Mouse (Mus musculus) hindbrain, embryonic 11.5 days (tissue): ENCODE measurements around the gene Mxd4. TPM values are rescaled to one million over a fixed set of nuclear protein-coding genes. Genes with fewer than 3 reads are reported as not detected.

Experiments used
- ATAC-seq: fragments of 200-750 bp; cut with Nextera tagmentation; 2 replicates; pipeline ENCODE4 v1.8.0; 2017; ENCODE audit warnings: mild to moderate bottlenecking, moderate TSS enrichment, moderate library complexity; ENCODE audit not compliant: low FRiP score
- DNase-seq: peaks from one replicate; pipeline ENCODE4 v3.0.0-alpha.2; 2015; ENCODE audit warnings: low spot score
- H3K27ac ChIP-seq: fragments of 300-500 bp; sonication (generic); 2 replicates; pipeline ENCODE4 v1.5.1; 2014; ENCODE audit warnings: mild to moderate bottlenecking, low read depth, low read length
- H3K27me3 ChIP-seq: fragments of 300-500 bp; sonication (generic); 2 replicates; pipeline ENCODE4 v1.6.1; 2014; ENCODE audit warnings: mild to moderate bottlenecking, low read length, moderate library complexity, mixed read lengths; ENCODE audit not compliant: control insufficient read depth, insufficient read depth
- H3K36me3 ChIP-seq: fragments of 300-500 bp; sonication (generic); 2 replicates; pipeline ENCODE4 v1.6.1; 2014; ENCODE audit warnings: mild to moderate bottlenecking, low read length, moderate library complexity, mixed read lengths; ENCODE audit not compliant: control insufficient read depth, insufficient read depth
- H3K4me1 ChIP-seq: fragments of 300-500 bp; sonication (generic); replicated peaks from 2 replicates; pipeline ENCODE4 v1.6.1; 2014; ENCODE audit warnings: low read length, mixed read lengths; ENCODE audit not compliant: control insufficient read depth, insufficient read depth
- H3K4me2 ChIP-seq: fragments of 300-500 bp; sonication (generic); replicated peaks from 2 replicates; pipeline ENCODE4 v1.6.1; 2014; ENCODE audit warnings: mild to moderate bottlenecking, low read depth, low read length
- H3K4me3 ChIP-seq: fragments of 300-500 bp; sonication (generic); 2 replicates; pipeline ENCODE4 v1.5.1; 2014; ENCODE audit warnings: low read depth, low read length
- H3K9ac ChIP-seq: fragments of 300-500 bp; sonication (generic); 2 replicates; pipeline ENCODE4 v1.6.1; 2014; ENCODE audit warnings: low read depth, low read length
- H3K9me3 ChIP-seq: fragments of 300-500 bp; sonication (generic); 2 replicates; pipeline ENCODE4 v1.6.1; 2016; ENCODE audit warnings: low read length; ENCODE audit not compliant: control insufficient read depth
- WGBS: fragments of 180-500 bp; shearing (Covaris S2); extraction: QIAGEN DNeasy Blood & Tissue Kit; methylation state at CpG from one replicate; pipeline ENCODE4 v1.1.7; 2014; 5-methylcytosine and 5-hydroxymethylcytosine counted together
- polyA plus RNA-seq: library from polyadenylated mRNA; unstranded; fragments of >200 nt; fragmentation: Nextera tagmentation; extraction: Ambion mirVana; gene quantifications from 2 replicates; pipeline ENCODE4 v1.2.1, GENCODE M21; 2014

Mxd4 gene
- polyA plus RNA-seq, 1 experiment from 2014 or later: 29.2 TPM

- no peaks in the 10 kb centered on the region for H3K4me1 ChIP-seq
- H3K9ac ChIP-seq: no peak overlapping the region
- H3K27ac ChIP-seq: no peak overlapping the region
- no peak overlapping the region for H3K4me3 ChIP-seq
- DNase-seq (no peak), ATAC-seq (no peak)
- no peaks in the 10 kb centered on the region for H3K36me3 ChIP-seq
- H3K9me3 ChIP-seq: no peaks in the 10 kb centered on the region
- WGBS: 85% methylated on average over 2 of the region's 2 CpGs
- H3K4me2 ChIP-seq: no peak overlapping the region
- no peaks in the 10 kb centered on the region for H3K27me3 ChIP-seq
Observed at GRCm38 (mm10) chr5:34205788-34206187, 18.3 kb upstream of the Mxd4 start.

- Histone ChIP-seq H3K27ac (no peak overlapping the region), H3K36me3 (no peaks in the 10 kb centered on the region), H3K4me3 (no peak overlapping the region), H3K27me3 (no peaks in the 10 kb centered on the region), H3K9me3 (no peaks in the 10 kb centered on the region), H3K4me2 (no peak overlapping the region), H3K9ac (no peak overlapping the region), H3K4me1 (no peaks in the 10 kb centered on the region)
- 87% methylated on average over 2 of the region's 2 CpGs for WGBS
- no peak for DNase-seq
- no peak for ATAC-seq
Observed at GRCm38 (mm10) chr5:34204911-34205310, 17.4 kb upstream of the Mxd4 start.

- no peak overlapping the region for H3K9ac ChIP-seq
- ATAC-seq (no peak), DNase-seq (no peak)
- 92% methylated on average over 4 of the region's 4 CpGs for WGBS
- H3K4me2 ChIP-seq: no peak overlapping the region
- no peaks in the 10 kb centered on the region for H3K36me3 ChIP-seq
- H3K4me1 ChIP-seq: no peaks in the 10 kb centered on the region
- no peak overlapping the region for H3K4me3 ChIP-seq
- H3K9me3 ChIP-seq: no peaks in the 10 kb centered on the region
- H3K27me3 ChIP-seq: no peaks in the 10 kb centered on the region
- H3K27ac ChIP-seq: no peak overlapping the region
Observed at GRCm38 (mm10) chr5:34202006-34202405, 14.5 kb upstream of the Mxd4 start.

GRCm38 (mm10) chr5:34201396-34201795 lies 13.9 kb upstream of the Mxd4 start:
- H3K9me3 ChIP-seq: no peaks in the 10 kb centered on the region
- no peak overlapping the region for H3K27ac ChIP-seq
- DNase-seq (no peak), ATAC-seq (no peak)
- H3K4me2 ChIP-seq: no peak overlapping the region
- H3K27me3 ChIP-seq: no peaks in the 10 kb centered on the region
- no peak overlapping the region for H3K9ac ChIP-seq
- 72% methylated on average over 2 of the region's 2 CpGs for WGBS
- no peak overlapping the region for H3K4me3 ChIP-seq
- no peaks in the 10 kb centered on the region for H3K36me3 ChIP-seq
- no peaks in the 10 kb centered on the region for H3K4me1 ChIP-seq

- Histone ChIP-seq H3K4me2 (no peak overlapping the region), H3K9me3 (no peaks in the 10 kb centered on the region), H3K4me3 (no peak overlapping the region), H3K9ac (no peak overlapping the region), H3K27me3 (no peaks in the 10 kb centered on the region), H3K27ac (no peak overlapping the region), H3K36me3 (no peaks in the 10 kb centered on the region), H3K4me1 (no peaks in the 10 kb centered on the region)
- ATAC-seq (no peak), DNase-seq (no peak)
- WGBS: 86% methylated on average over 6 of the region's 6 CpGs
Observed at GRCm38 (mm10) chr5:34198615-34199014, 11.1 kb upstream of the Mxd4 start.

- no peaks in the 10 kb centered on the region for H3K27me3 ChIP-seq
- H3K4me1 ChIP-seq: no peaks in the 10 kb centered on the region
- ATAC-seq (no peak), DNase-seq (no peak)
- H3K27ac ChIP-seq: no peak overlapping the region
- no peak overlapping the region for H3K4me2 ChIP-seq
- H3K4me3 ChIP-seq: no peak overlapping the region
- no peak overlapping the region for H3K9ac ChIP-seq
- WGBS: 84% methylated on average over 4 of the region's 4 CpGs
- H3K36me3 ChIP-seq: no peaks in the 10 kb centered on the region
- H3K9me3 ChIP-seq: no peaks in the 10 kb centered on the region
Observed at GRCm38 (mm10) chr5:34197243-34197642, 9.7 kb upstream of the Mxd4 start.

GRCm38 (mm10) chr5:34196423-34196822 lies 8.9 kb upstream of the Mxd4 start:
- no peaks in the 10 kb centered on the region for H3K36me3 ChIP-seq
- no peak overlapping the region for H3K27ac ChIP-seq
- H3K4me3 ChIP-seq: no peak overlapping the region
- H3K4me1 ChIP-seq: no peaks in the 10 kb centered on the region
- no peak for DNase-seq
- 85% methylated on average over 7 of the region's 7 CpGs for WGBS
- H3K9ac ChIP-seq: no peak overlapping the region
- H3K4me2 ChIP-seq: no peak overlapping the region
- no peaks in the 10 kb centered on the region for H3K9me3 ChIP-seq
- no peak for ATAC-seq
- no peaks in the 10 kb centered on the region for H3K27me3 ChIP-seq

GRCm38 (mm10) chr5:34195786-34196185 lies 8.3 kb upstream of the Mxd4 start:
- H3K4me3 ChIP-seq: no peak overlapping the region
- H3K4me1 ChIP-seq: no peaks in the 10 kb centered on the region
- H3K4me2 ChIP-seq: no peak overlapping the region
- WGBS: 98% methylated on average over 12 of the region's 12 CpGs
- ATAC-seq (no peak), DNase-seq (no peak)
- H3K9ac ChIP-seq: no peak overlapping the region
- H3K27me3 ChIP-seq: no peaks in the 10 kb centered on the region
- H3K36me3 ChIP-seq: no peaks in the 10 kb centered on the region
- no peak overlapping the region for H3K27ac ChIP-seq
- H3K9me3 ChIP-seq: no peaks in the 10 kb centered on the region

GRCm38 (mm10) chr5:34194975-34195662 lies 7.6 kb upstream of the Mxd4 start:
- no peak for ATAC-seq
- WGBS: 82% methylated on average over 6 of the region's 6 CpGs

More at GRCm38 (mm10) chr5:34194975-34195662, 7.6 kb upstream of the Mxd4 start:
- Histone ChIP-seq H3K36me3 (no peaks in the 10 kb centered on the region), H3K9ac (no peak overlapping the region), H3K4me3 (no peak overlapping the region), H3K4me1 (no peaks in the 10 kb centered on the region), H3K4me2 (no peak overlapping the region), H3K27me3 (no peaks in the 10 kb centered on the region), H3K9me3 (no peaks in the 10 kb centered on the region), H3K27ac (no peak overlapping the region)
- DNase-seq: no peak
